Mouse (Mus musculus): ENCODE data around the gene Krtap10-10. TPM values are rescaled to one million over a fixed set of nuclear protein-coding genes. Genes with fewer than 3 reads are reported as not detected.

The Krtap10-10 gene
- total RNA-seq, 4 experiments from 2014 or later, result not detected

DNA sequence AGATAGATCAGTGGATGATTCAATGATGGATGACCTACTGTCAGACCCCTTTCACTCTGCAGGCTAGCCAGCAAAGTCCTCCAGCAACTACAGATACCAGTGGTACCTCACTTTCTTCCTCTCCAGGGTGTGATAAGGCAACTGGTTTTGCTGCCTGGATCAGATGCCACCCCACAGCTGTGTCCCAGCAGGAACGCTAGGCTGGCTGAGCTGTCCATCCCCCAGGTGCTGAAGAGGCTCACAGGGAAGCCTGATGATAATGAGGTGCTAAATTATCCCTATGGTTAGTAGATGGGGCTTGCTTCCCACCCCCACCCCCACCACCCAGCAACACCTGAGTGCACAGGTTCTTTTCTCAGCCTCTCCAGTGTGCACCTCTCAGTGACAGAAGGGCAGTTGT lies 31.8 kb downstream of the Krtap10-10 start:
- DNase-seq (ENCODE audit: low spot score), result no peak

DNA sequence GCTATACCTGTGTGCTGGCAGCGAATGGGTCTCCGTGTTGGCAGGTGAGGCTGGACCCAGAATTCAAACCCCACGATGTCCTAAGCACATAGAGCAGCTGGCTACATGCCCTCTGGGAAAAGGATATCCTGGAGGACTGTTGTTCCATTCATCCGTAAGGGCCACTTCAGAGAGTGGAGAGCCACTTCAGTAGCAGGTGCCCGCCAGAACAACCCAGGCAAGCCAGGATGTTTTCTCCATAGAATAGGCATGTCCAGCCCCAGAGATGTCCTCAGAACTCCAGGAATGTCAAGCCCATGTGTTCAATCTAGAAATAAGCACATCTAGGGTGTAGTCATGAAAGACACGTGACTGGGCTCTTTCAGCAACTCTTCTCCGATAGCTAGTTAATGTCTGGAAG lies 33.9 kb downstream of the Krtap10-10 start:
- no peak for DNase-seq (ENCODE audit: low spot score)

DNA sequence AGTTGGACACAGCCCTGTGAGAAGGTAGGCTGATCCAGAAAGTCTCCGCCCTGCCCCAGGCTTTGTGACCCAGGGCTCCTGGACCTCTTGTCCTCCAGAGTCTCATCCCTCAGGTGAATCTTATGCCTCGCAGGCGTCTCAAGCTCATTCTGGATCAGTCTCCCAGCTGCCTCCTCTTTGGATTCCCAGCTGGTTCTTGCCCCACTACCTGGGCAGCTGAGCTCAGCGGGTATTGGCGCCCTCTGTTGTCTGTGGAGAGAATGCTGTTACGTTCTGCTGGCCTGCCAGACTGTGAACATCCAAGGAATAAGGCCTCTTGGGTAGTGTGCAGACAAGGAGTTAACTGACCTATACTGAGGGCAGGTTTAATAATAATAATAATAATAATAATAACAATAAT lies 43.2 kb downstream of the Krtap10-10 start:
- DNase-seq (ENCODE audit: low spot score), result no peak

DNA sequence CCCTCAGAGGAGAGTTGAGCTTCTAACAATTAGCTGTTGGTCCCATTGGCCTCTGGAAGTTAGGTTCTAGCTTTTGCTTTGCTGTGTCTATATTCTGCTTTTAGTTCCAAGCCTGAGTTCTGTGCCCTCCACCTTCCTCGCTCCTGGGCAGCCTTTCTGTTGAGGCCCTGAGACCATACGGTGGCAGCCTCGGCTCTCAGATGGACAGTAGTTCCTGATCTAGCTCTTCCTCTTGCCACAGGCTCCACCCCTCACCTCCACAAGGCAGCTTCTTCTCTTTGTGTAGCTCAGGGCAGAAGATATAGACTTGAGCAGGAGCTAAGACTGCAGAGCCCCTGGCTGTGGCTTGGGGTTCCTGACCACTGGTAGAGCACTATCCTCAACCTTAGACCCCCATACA lies 44.6 kb downstream of the Krtap10-10 start:
- DNase-seq (ENCODE audit: low spot score), result no peak

DNA sequence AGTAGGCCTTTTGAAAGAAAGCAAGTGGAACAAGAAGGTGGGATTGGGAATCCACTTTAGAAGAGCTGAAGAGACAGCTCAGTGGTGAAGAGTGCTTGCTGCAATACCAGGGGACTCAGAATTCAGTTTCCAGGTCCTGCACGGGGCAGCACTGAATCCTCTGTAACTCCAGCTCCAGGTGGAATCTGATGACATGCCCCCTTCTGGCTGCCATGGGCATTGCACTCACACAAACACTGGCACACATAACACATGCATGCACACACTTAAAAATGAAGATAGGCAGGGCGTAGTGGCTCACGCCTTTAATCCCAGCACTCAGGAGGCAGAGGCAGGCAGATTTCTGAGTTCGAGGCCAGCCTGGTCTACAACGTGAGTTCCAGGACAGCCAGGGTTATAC lies 46.8 kb downstream of the Krtap10-10 start:
- no peak for DNase-seq (ENCODE audit: low spot score)

DNA sequence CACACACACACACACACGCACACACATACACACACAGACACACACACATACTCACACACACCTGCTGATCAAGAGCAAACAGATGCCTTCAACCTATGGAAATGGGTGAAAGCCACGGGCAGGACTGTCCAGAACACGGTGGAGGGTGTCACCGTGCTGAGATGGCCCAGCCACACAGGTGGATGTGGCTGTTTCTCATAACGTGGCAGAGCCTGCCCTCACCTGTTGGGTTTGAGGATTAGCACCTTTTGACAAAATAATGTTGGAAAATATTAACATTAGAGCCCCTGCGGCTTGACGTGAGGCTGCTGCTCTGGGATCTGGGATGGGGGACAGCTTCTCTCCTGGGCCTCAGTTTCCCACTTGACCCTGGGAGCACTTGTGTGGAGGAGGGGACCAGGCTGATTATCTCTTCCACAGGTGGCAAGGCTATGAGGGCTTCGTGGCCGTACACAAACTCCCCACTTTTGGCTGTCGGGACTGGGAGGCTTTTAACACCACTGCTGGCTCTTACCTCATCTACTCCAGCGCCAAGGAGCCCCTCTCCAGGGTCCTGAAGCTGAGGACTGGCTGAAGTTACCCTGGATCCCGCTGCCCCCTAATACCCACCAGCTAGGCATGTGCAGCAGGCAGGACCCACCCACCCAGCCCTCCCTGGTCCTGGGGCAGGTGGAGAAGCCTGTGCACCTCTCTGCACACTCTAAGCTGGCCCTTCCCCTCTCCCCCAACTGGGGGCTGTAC lies 50.4 kb downstream of the Krtap10-10 start:
- no peak for DNase-seq (ENCODE audit: low spot score)

Other genes with a start within 250 kb of the Krtap10-10 start
- 10 to 100 TPM; 59.3 to 76.7 (median 67.5) TPM for gene Sumo3, start 229.8 kb upstream of the Krtap10-10 start, total RNA-seq (2022)
- gene Gm49325, start 229.8 kb upstream of the Krtap10-10 start, total RNA-seq (2022), result 10 to 100 TPM in 3 of 4 experiments, 1 to 10 TPM in 1; 8.3 to 15.8 (median 13.9) TPM
- gene Ube2g2, start 213.7 kb upstream of the Krtap10-10 start, total RNA-seq (2022), result 10 to 100 TPM; 78.9 to 82.9 (median 81.2) TPM
- gene Tspear, start 149.4 kb upstream of the Krtap10-10 start, total RNA-seq (2022), result not detected
- gene Gm19402, start 145.2 kb upstream of the Krtap10-10 start, total RNA-seq (2022), result not detected
- not detected for gene Gm9508, start 138.7 kb upstream of the Krtap10-10 start, total RNA-seq (2022)
- gene Gm10272, start 129.3 kb upstream of the Krtap10-10 start, total RNA-seq (2022), result not detected
- not detected for gene Gm10024, start 124.5 kb upstream of the Krtap10-10 start, total RNA-seq (2022)
- gene Gm10142, start 120.1 kb upstream of the Krtap10-10 start, total RNA-seq (2022), result not detected
- gene Krtap12-1, start 115.3 kb upstream of the Krtap10-10 start, total RNA-seq (2022), result not detected
- not detected for gene Gm10100, start 109.5 kb upstream of the Krtap10-10 start, total RNA-seq (2022)
- not detected for gene Gm18596, start 93.3 kb upstream of the Krtap10-10 start, total RNA-seq (2022)
- gene Gm9736, start 84.6 kb upstream of the Krtap10-10 start, total RNA-seq (2022), result not detected
- not detected for gene Gm3233, start 76.3 kb upstream of the Krtap10-10 start, total RNA-seq (2022)
- gene Gm3238, start 64.6 kb upstream of the Krtap10-10 start, total RNA-seq (2022), result not detected
- gene Gm7138, start 59.0 kb upstream of the Krtap10-10 start, total RNA-seq (2022), result not detected
- gene Gm3250, start 53.4 kb upstream of the Krtap10-10 start, total RNA-seq (2022), result not detected
- not detected for gene Gm7137, start 47.7 kb upstream of the Krtap10-10 start, total RNA-seq (2022)
- not detected for gene Gm9639, start 40.9 kb upstream of the Krtap10-10 start, total RNA-seq (2022)
- not detected for gene Gm19668, start 36.8 kb upstream of the Krtap10-10 start, total RNA-seq (2022)
- not detected for gene Gm9507, start 24.1 kb upstream of the Krtap10-10 start, total RNA-seq (2022)
- gene Gm2696, start 21.3 kb upstream of the Krtap10-10 start, total RNA-seq (2022), result not detected
- gene Krtap10-4, start 8.9 kb upstream of the Krtap10-10 start, total RNA-seq (2022), result not detected
- not detected for gene Gm36176, start 10.9 kb downstream of the Krtap10-10 start, total RNA-seq (2022)
- not detected for gene Gm10318, start 16.9 kb downstream of the Krtap10-10 start, total RNA-seq (2022)
- not detected for gene Gm3285, start 26.0 kb downstream of the Krtap10-10 start, total RNA-seq (2022)
- gene Lrrc3, start 66.6 kb downstream of the Krtap10-10 start, total RNA-seq (2022), result 1 to 10 TPM in 2 of 4 experiments, under 1 TPM in 2; 0.63 to 1.2 (median 0.92) TPM
- gene Trpm2, start 134.6 kb downstream of the Krtap10-10 start, total RNA-seq (2022), result 1 to 10 TPM in 1 of 4 experiments, under 1 TPM in 3; 0.44 to 1.8 (median 0.61) TPM
- gene 1810043G02Rik, start 142.6 kb downstream of the Krtap10-10 start, total RNA-seq (2022), result 10 to 100 TPM; 10.7 to 13.5 (median 12.2) TPM
- gene Pfkl, start 174.1 kb downstream of the Krtap10-10 start, total RNA-seq (2022), result 100 to 1,000 TPM; 124 to 159 (median 130) TPM
- under 1 TPM in 2 of 4 experiments, not detected in 2; 0.38 to 0.65 TPM for gene Dnmt3l, start 206.0 kb downstream of the Krtap10-10 start, total RNA-seq (2022)
- gene Aire, start 207.7 kb downstream of the Krtap10-10 start, total RNA-seq (2022), result not detected
- 1 to 10 TPM; 6.1 to 7.9 (median 7.0) TPM for gene Icosl, start 233.4 kb downstream of the Krtap10-10 start, total RNA-seq (2022)